Comparison of ENCODE assay signal across 11 mouse cellular contexts in the genomic region with DNA sequence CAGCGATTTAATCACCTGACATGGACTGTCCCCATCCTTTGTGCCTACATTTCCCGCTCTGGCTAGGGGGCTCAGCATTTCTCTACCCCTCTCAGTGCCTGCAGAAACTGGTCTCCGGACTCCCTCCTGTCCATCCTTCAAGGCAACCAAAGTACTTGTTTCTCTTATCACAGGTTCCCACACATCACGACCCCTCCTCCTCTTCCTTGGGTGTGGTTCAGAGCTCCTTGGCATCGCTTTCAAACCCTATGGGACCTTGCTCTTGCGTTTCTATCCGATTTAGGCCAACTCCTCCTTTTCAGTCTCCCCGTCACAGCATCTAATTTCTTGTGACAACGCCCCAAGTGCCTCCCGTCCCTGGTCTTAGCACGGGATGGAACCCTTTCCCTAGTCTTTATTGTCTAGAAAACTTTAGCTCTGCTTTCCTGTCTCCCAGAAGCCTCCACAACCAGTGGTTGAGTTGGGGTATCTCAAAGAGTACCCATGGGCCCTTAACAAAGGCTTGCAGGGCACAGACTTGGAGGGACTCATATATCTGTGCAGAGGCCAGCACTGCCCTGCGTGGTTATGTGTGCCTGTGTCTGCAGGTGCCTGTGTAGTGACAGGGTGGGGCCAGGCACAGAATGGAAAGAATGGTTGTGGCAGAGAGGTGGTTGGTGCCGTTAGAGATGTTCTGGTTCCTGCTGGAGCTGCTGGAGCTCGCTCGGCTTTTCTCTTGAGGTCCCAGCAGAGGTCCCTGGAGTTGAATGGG. TPM values are rescaled to one million over a fixed set of nuclear protein-coding genes. Genes with fewer than 3 reads are reported as not detected.
DNase-seq lines count a peak whose midpoint lies in the region; ATAC-seq and TF ChIP-seq lines count a peak whose summit lies in the region.
"Had no signal": no experiment of that assay in that cellular context is flagged by ENCODE, and none has a peak within 500 bp of the region (broad histone marks: within the 10 kb centered on the region; RNA-seq: fewer than 3 reads in every experiment).

No protein-coding gene starts in this region.

- peak overlapping the region; percentile 32; the same call in 1 of the 2 replicates for H3K4me3 ChIP-seq in heart, embryonic 11.5 days (ENCODE audit: low read depth, low read length)
- peak overlapping the region; percentile 33 for H3K4me3 ChIP-seq in limb, embryonic 13.5 days
- no peak overlapping the region for H3K4me3 ChIP-seq in stomach, postnatal 0 days (ENCODE audit: low read depth, low read length)
- H3K4me3 ChIP-seq: liver, embryonic 15.5 days had no signal

- no peaks in the 10 kb centered on the region for H3K9me3 ChIP-seq in heart, embryonic 11.5 days (replicated peaks; ENCODE audit: control insufficient read depth, low read length)
- no peaks in the 10 kb centered on the region for H3K9me3 ChIP-seq in limb, embryonic 13.5 days
- no peaks in the 10 kb centered on the region for H3K9me3 ChIP-seq in stomach, postnatal 0 days (ENCODE audit: control insufficient read depth, low read length)
- H3K9me3 ChIP-seq: liver, embryonic 15.5 days had no signal

- 43% methylated on average over 15 of the region's 15 CpGs for WGBS in heart, embryonic 11.5 days (ENCODE audit: insufficient replicate concordance)
- 57% methylated on average over 15 of the region's 15 CpGs for WGBS in limb, embryonic 13.5 days
- WGBS in stomach, postnatal 0 days = 53% methylated on average over 15 of the region's 15 CpGs

- no peak overlapping the region for H3K27ac ChIP-seq in heart, embryonic 11.5 days (ENCODE audit: low read depth, low read length)
- no peak overlapping the region for H3K27ac ChIP-seq in limb, embryonic 13.5 days
- 0 out of 2 replicates have a peak overlapping the region, but pooled peaks have one; percentile 35 for H3K27ac ChIP-seq in stomach, postnatal 0 days (replicated peaks)
- H3K27ac ChIP-seq: liver, embryonic 15.5 days had no signal

- H3K4me1 ChIP-seq in heart, embryonic 11.5 days (ENCODE audit: control insufficient read depth, insufficient read depth, low read length) = peaks cover 16% of the 10 kb centered on the region; the same call in 1 of the 2 replicates
- peaks cover 31% of the 10 kb centered on the region for H3K4me1 ChIP-seq in limb, embryonic 13.5 days
- H3K4me1 ChIP-seq in stomach, postnatal 0 days (replicated peaks; ENCODE audit: control insufficient read depth, insufficient read depth) = peaks cover 8% of the 10 kb centered on the region; the same call in 1 of the 2 replicates
- H3K4me1 ChIP-seq: liver, embryonic 15.5 days had no signal

- H3K4me2 ChIP-seq in heart, embryonic 11.5 days = peak overlapping the region; percentile 70
- peak overlapping the region; percentile 68 for H3K4me2 ChIP-seq in limb, embryonic 13.5 days (replicated peaks)
- peak overlapping the region; percentile 56 for H3K4me2 ChIP-seq in stomach, postnatal 0 days (replicated peaks; ENCODE audit: low read depth)
- H3K4me2 ChIP-seq: liver, embryonic 15.5 days had no signal

- no peak for TF ChIP-seq EP300 in stomach, postnatal 0 days (optimal IDR thresholded peaks at IDR 0.05)

- DNase-seq in heart, postnatal 4 days = no peak
- DNase-seq in right cerebral cortex, postnatal 14 days = peak; percentile 3
- DNase-seq in right cerebral cortex, postnatal 25 days = no peak
- DNase-seq in stomach, postnatal 0 days (ENCODE audit: low spot score) = no peak
- DNase-seq in adrenal gland, postnatal 36 days = no peak
- no peak for DNase-seq in layer of hippocampus, adult 11-12 months (ENCODE audit: low spot score)

- ATAC-seq in heart, embryonic 11.5 days (replicated peaks; ENCODE audit: insufficient number of reproducible peaks, low FRiP score, low TSS enrichment) = no peak
- 0 out of 2 replicates have a peak, but pooled peaks have one; percentile 8 for ATAC-seq in limb, embryonic 13.5 days (ENCODE audit: low FRiP score, low read depth)
- ATAC-seq in stomach, postnatal 0 days (ENCODE audit: low FRiP score, low TSS enrichment) = no peak
- ATAC-seq: CD4-positive, CD25-positive, alpha-beta regulatory T cell, adult 4 months; inflammation-experienced regulatory T-cells, adult 6 months had no signal

- H3K36me3 ChIP-seq in heart, embryonic 11.5 days (ENCODE audit: control insufficient read depth, insufficient read depth, low read length) = no peaks in the 10 kb centered on the region
- H3K36me3 ChIP-seq in limb, embryonic 13.5 days = no peaks in the 10 kb centered on the region
- H3K36me3 ChIP-seq in stomach, postnatal 0 days (ENCODE audit: control insufficient read depth, insufficient read depth, low read length) = no peaks in the 10 kb centered on the region
- H3K36me3 ChIP-seq: liver, embryonic 15.5 days had no signal

- no peak for TF ChIP-seq CTCF in stomach, postnatal 0 days (IDR thresholded peaks at IDR 0.05; ENCODE audit: low read depth)

- peaks cover 24% of the 10 kb centered on the region for H3K27me3 ChIP-seq in heart, embryonic 11.5 days (ENCODE audit: control insufficient read depth, insufficient read depth, low read length)
- peaks cover 34% of the 10 kb centered on the region for H3K27me3 ChIP-seq in limb, embryonic 13.5 days
- H3K27me3 ChIP-seq in stomach, postnatal 0 days (ENCODE audit: control insufficient read depth, insufficient read depth, low read length) = no peaks in the 10 kb centered on the region

- peak overlapping the region; percentile 5; the same call in 1 of the 2 replicates for H3K9ac ChIP-seq in heart, embryonic 11.5 days (ENCODE audit: low read depth, low read length)
- no peak overlapping the region for H3K9ac ChIP-seq in limb, embryonic 13.5 days
- no peak overlapping the region for H3K9ac ChIP-seq in stomach, postnatal 0 days (ENCODE audit: low read length)
- H3K9ac ChIP-seq: liver, embryonic 15.5 days had no signal

RNA-seq across cellular contexts. Expression of gene Laptm5, which starts 51.8 kb away (rescaled TPM):
- 15.0 and 18.2 TPM in 2 replicates for polyA plus RNA-seq in heart, embryonic 11.5 days (2014; fragmentation: Nextera tagmentation; extraction: Ambion mirVana)
- total RNA-seq in heart, postnatal 4 days (2021) = 10 to 100 TPM; 10.1 to 13.4 TPM
- 32.2 and 35.9 TPM in 2 replicates for polyA plus RNA-seq in limb, embryonic 13.5 days (2015; fragmentation: Nextera tagmentation; extraction: Ambion mirVana)
- polyA plus RNA-seq in stomach, postnatal 0 days (2015; fragmentation: Nextera tagmentation; extraction: Ambion mirVana) = 30.5 and 34.0 TPM in 2 replicates
- total RNA-seq in adrenal gland, postnatal 36 days (2021) = 10 to 100 TPM; 21.7 to 31.3 TPM
